Mouse (Mus musculus) midbrain, postnatal 0 days (tissue): ENCODE data around the gene Fam173b. TPM values are rescaled to one million over a fixed set of nuclear protein-coding genes. Genes with fewer than 3 reads are reported as not detected.

Experiments
- ATAC-seq: fragments of 200-750 bp; cut with Nextera tagmentation; 2 replicates; pipeline ENCODE4 v1.8.0; 2017; ENCODE audit warnings: moderate number of reproducible peaks, mild to moderate bottlenecking, moderate TSS enrichment, moderate library complexity; ENCODE audit not compliant: low FRiP score
- DNase-seq: peaks from one replicate; pipeline ENCODE4 v3.0.0-alpha.2; 2015; ENCODE audit warnings: low spot score
- H3K27ac ChIP-seq: fragments of 300-500 bp; sonication (generic); 2 replicates; pipeline ENCODE4 v1.5.1; 2014; ENCODE audit warnings: low read depth, mild to moderate bottlenecking, low read length, mixed read lengths
- H3K27me3 ChIP-seq: fragments of 300-500 bp; sonication (generic); 2 replicates; pipeline ENCODE4 v1.6.1; 2014; ENCODE audit warnings: low read length, control low read depth, mixed read lengths; ENCODE audit not compliant: insufficient read depth
- H3K36me3 ChIP-seq: fragments of 300-500 bp; sonication (generic); 2 replicates; pipeline ENCODE4 v1.6.1; 2014; ENCODE audit warnings: low read length, control low read depth, mixed read lengths; ENCODE audit not compliant: insufficient read depth
- H3K4me1 ChIP-seq: fragments of 300-500 bp; sonication (generic); 2 replicates; pipeline ENCODE4 v1.6.1; 2014; ENCODE audit warnings: mild to moderate bottlenecking, control low read depth, antibody characterized with exemption, low read length, mixed read lengths; ENCODE audit not compliant: insufficient read depth
- H3K4me2 ChIP-seq: fragments of 300-500 bp; sonication (generic); 2 replicates; pipeline ENCODE4 v1.6.1; 2014; ENCODE audit warnings: low read depth, mild to moderate bottlenecking, low read length, mixed read lengths; ENCODE audit not compliant: poor library complexity, severe bottlenecking
- H3K4me3 ChIP-seq: fragments of 300-500 bp; sonication (generic); 2 replicates; pipeline ENCODE4 v1.5.1; 2014; ENCODE audit warnings: low read depth, mild to moderate bottlenecking, low read length, moderate library complexity
- H3K9ac ChIP-seq: fragments of 300-500 bp; sonication (generic); replicated peaks from 2 replicates; pipeline ENCODE4 v1.6.1; 2014; ENCODE audit warnings: mild to moderate bottlenecking, low read length, moderate library complexity, mixed read lengths; ENCODE audit not compliant: poor library complexity, severe bottlenecking
- H3K9me3 ChIP-seq: fragments of 300-500 bp; sonication (generic); 2 replicates; pipeline ENCODE4 v1.6.1; 2016; ENCODE audit warnings: low read length, control low read depth
- CTCF ChIP-seq: IDR thresholded peaks from 2 replicates; pipeline ENCODE4 v1.5.1; 2016; ENCODE audit warnings: antibody characterized with exemption, mild to moderate bottlenecking
- WGBS: fragments of 180-500 bp; shearing (Covaris S2); extraction: QIAGEN DNeasy Blood & Tissue Kit; methylation state at CpG from one replicate; pipeline ENCODE4 v1.1.7; 2014; 5-methylcytosine and 5-hydroxymethylcytosine counted together
- polyA plus RNA-seq: library from polyadenylated mRNA; unstranded; fragments of >200 nt; fragmentation: Nextera tagmentation; extraction: Ambion mirVana; gene quantifications from 2 replicates; pipeline ENCODE4 v1.2.1, GENCODE M21; 2015
- total RNA-seq: library from RNA; depleted of rRNA; stranded (reverse); fragments of >200 nt; gene quantifications from 2 replicates; pipeline ENCODE4 v1.2.3, GENCODE M21; 2014

Fam173b gene
- total and polyA plus RNA-seq, 2 experiments from 2014 or later: 6.7 to 10.6 TPM

DNA sequence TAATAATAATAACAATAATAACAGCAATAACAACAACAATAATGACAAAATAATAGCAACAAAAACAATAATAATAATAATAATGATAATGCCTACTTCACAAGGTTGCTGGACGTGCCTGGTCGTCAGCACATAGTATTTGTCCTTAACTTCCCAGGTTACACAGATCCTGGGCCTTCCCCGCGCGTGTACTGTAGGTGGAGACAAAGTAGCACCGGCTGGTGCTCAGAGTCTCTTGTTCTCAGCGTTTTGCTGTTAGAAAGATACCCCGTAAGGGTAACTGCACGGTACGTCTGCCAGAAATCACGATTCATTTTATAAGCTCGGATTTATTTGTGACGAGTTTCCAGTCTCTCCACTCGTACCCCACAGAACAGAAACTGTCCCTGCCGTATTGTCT is 774 bp downstream of the Fam173b start:
- Histone ChIP-seq H3K27ac (peak overlapping the region; percentile 89), H3K4me2 (peak overlapping the region; percentile 55), H3K4me1 (peaks cover 16% of the 10 kb centered on the region; the same call in 1 of the 2 replicates), H3K9me3 (no peaks in the 10 kb centered on the region), H3K27me3 (no peaks in the 10 kb centered on the region), H3K9ac (peak overlapping the region; percentile 76), H3K4me3 (peak overlapping the region; percentile 65), H3K36me3 (peaks cover 4% of the 10 kb centered on the region)
- peak; percentile 79 for ATAC-seq
- peak; percentile 82 for TF ChIP-seq CTCF
- WGBS: 3% methylated on average over 15 of the region's 15 CpGs
- DNase-seq: peak; percentile 86

DNA sequence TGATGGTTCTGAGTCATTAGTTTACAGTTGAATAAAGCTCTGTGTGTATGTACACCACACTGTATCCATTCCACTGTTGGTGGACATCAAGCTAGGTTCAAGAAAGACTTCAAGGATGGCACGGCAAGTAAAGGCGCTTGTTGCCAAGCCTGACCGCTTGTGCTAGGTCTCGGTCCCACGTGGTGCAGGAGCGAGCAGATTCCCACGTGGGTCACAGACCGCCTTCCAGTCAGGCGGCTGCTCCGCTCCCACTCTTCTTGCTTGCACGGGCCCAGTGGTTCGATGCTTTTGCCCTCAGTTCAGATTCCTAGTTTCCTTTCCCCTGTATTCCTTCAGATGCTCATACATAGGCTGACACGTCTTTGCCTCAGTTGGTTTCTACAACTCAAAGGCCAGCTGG is 1.5 kb downstream of the Fam173b start:
- 83% methylated on average over 13 of the region's 13 CpGs for WGBS

DNA sequence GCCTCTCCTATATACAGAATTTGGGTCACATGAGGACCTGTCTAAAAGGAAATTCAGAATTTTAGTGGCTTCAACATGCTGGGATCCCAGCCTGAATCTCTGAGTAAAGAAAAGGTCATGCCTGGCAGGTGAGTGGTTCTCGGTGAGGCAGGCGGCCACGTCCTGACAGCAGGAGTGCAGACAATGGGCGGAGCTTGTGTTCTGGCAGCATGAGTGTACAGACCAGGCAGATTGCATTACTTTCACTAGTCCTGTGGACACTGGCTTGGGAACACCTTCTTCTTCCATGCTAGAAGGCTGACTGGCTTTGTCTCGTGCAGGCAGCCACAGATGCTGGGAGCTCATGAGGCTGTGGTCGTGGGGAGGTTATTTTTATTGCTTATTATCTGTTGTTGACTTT is 5.2 kb downstream of the Fam173b start:
- Histone ChIP-seq H3K36me3 (0 out of 2 replicates have a peak, but pooled peaks cover 2% of the 10 kb centered on the region), H3K4me1 (0 out of 2 replicates have a peak, but pooled peaks cover 3% of the 10 kb centered on the region), H3K9ac (no peak overlapping the region), H3K27ac (no peak overlapping the region), H3K4me3 (no peak overlapping the region), H3K27me3 (no peaks in the 10 kb centered on the region), H3K9me3 (no peaks in the 10 kb centered on the region), H3K4me2 (no peak overlapping the region)
- ATAC-seq: no peak
- WGBS: 75% methylated on average over 6 of the region's 6 CpGs
- TF ChIP-seq CTCF: no peak
- no peak for DNase-seq

More for the DNA sequence above, 1.5 kb downstream of the Fam173b start:
- Histone ChIP-seq H3K9ac (peak overlapping the region; percentile 76; the same call in 1 of the 2 replicates), H3K9me3 (no peaks in the 10 kb centered on the region), H3K27me3 (no peaks in the 10 kb centered on the region), H3K4me1 (peaks cover 16% of the 10 kb centered on the region; the same call in 1 of the 2 replicates), H3K4me3 (peak overlapping the region; percentile 65), H3K27ac (peak overlapping the region; percentile 89; the same call in 1 of the 2 replicates), H3K36me3 (no peaks in the 10 kb centered on the region), H3K4me2 (peak overlapping the region; percentile 55)
- ATAC-seq: no peak
- no peak for TF ChIP-seq CTCF
- DNase-seq: no peak

DNA sequence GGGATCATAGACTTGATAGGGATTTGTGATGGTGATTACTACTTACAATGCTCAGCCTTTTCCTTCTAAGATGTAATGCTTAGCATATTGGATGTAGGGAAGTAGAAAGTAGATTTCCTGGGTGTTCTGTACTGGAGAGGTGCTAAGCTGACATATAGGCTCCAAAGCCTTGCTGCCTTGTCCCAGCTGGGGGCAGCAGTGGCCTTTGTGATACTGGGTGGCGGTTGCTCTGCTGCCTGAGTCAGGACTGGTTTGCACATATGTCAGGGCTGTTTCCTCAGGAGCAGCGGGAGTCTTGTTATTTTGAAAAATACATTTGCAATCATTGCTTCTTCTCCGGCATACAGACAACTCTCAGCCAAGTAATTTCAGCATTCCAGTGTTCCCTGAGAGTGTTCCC is 9.4 kb downstream of the Fam173b start:
- Histone ChIP-seq H3K4me2 (no peak overlapping the region), H3K27ac (no peak overlapping the region), H3K9ac (no peak overlapping the region), H3K4me3 (no peak overlapping the region), H3K36me3 (peaks cover 5% of the 10 kb centered on the region; the same call in 1 of the 2 replicates), H3K9me3 (no peaks in the 10 kb centered on the region), H3K27me3 (no peaks in the 10 kb centered on the region), H3K4me1 (no peaks in the 10 kb centered on the region)
- DNase-seq: peak; percentile 66
- TF ChIP-seq CTCF: peak; percentile 74
- 74% methylated on average over 3 of the region's 3 CpGs for WGBS
- peak; percentile 82 for ATAC-seq

DNA sequence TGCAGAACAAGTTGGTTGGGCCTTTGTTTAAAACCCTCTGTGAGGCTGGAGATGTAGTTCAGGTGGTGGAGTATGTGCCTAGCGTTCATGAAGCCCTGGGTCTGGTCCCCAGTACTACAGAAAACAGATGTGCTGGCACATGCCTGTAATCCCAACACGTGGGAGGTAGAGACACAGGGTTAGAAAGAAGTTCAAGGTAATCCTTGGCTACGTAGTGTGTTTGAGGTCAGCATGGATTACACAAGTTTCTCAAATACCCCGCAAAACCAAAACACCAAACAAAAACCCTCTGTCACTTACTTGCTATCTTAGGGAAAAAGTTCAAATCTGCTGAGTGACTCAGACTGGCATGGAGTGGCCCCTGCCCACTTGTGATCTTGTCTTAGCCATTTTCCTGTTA is 10.3 kb downstream of the Fam173b start:
- Histone ChIP-seq H3K4me3 (no peak overlapping the region), H3K9ac (no peak overlapping the region), H3K36me3 (peaks cover 9% of the 10 kb centered on the region), H3K27ac (no peak overlapping the region), H3K9me3 (no peaks in the 10 kb centered on the region), H3K4me2 (no peak overlapping the region), H3K4me1 (no peaks in the 10 kb centered on the region), H3K27me3 (no peaks in the 10 kb centered on the region)
- 93% methylated on average over 4 of the region's 4 CpGs for WGBS
- no peak for ATAC-seq
- DNase-seq: no peak
- no peak for TF ChIP-seq CTCF

DNA sequence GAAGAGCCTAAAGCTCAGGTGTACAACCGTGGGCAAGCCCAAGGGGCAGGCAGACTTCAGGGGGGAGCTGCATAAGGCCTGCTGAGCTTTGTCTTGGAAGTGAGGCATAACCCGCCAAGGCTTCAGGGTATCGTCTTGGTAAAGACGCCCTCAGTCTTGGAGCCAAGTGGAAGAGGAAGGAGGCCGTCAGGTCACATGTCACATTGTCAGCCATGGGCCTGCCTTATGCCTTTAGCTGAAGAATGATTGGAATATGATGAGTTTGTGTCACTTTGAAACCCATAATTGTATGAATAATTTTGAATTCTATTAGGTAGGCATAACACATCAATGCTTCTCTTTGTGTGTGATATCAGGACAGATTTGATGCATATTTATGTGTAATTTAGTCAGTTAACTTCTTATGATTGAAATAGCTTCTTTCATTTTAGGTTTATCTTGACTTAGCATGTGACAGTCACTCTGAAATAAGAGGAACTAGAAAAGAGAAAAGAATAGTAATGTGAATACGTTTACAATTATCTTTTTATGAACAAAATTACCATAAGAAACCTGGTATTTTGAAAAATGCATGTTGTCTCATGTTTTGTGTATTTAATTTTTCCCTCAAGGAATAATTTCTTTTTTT is 12.3 kb downstream of the Fam173b start:
- no peaks in the 10 kb centered on the region for H3K4me1 ChIP-seq
- H3K9me3 ChIP-seq: no peaks in the 10 kb centered on the region
- ATAC-seq (no peak), DNase-seq (no peak)
- H3K36me3 ChIP-seq: peaks cover 21% of the 10 kb centered on the region
- H3K27me3 ChIP-seq: no peaks in the 10 kb centered on the region
- no peak overlapping the region for H3K27ac ChIP-seq
- TF ChIP-seq CTCF: no peak
- H3K4me2 ChIP-seq: no peak overlapping the region
- WGBS: 84% methylated on average over 6 of the region's 6 CpGs
- no peak overlapping the region for H3K9ac ChIP-seq
- no peak overlapping the region for H3K4me3 ChIP-seq
